Mouse (Mus musculus): ENCODE measurements around the gene 4933425L06Rik.

DNA sequence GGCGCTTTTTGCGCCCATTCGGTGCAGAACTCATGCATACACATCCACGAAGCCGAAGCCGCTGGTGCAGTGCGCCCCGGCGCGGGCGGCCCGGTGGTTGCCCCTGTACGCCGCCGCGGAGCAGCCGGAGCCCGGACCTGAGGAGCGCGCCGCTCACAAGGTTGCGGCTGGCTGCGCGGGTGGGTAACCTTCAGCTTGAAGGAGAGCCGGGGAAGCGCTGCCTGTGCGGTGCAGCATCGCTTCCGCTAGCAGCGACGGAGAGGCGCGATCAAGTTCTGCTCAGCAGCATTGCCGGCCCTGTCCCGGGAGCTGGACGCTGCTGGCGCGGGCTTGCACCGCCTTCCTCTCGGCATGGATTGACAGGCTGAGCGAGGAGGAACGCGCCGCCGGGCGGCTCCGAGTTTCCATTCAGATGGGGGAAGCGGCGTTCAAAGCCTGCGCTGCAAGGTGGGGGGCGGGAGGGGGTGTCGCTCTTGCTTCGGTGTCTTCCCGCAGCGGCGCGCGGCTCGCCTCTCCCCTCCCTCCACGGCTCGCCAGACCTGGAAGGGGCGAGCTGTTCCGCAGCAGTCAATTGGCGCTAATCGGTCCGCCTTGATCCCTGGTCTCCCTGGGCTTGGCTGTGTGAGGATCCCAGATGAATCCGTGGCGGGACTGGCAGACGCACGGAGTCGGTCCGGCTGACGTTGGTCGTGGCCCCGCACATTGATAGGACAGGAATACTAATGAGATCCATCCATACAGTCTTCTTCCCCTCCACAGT, 27.6 kb upstream of the 4933425L06Rik start, which contains the start of gene Rgs7bp:
- TF ChIP-seq MAX (IDR thresholded peaks at IDR 0.05; ENCODE audit: low read length) = no peak
- no peak for TF ChIP-seq POLR2A (IDR thresholded peaks at IDR 0.05; ENCODE audit: control insufficient read depth in 1 of 2, insufficient read depth in 1 of 2, low read depth in 1 of 2, low read length in 2 of 2, poor library complexity in 1 of 2)
- no peak for TF ChIP-seq EP300 (IDR thresholded peaks at IDR 0.05; ENCODE audit: low read depth in 1 of 2, low read length in 2 of 2)
- no peak for TF ChIP-seq POLR2AphosphoS5 (IDR thresholded peaks at IDR 0.05; ENCODE audit: borderline replicate concordance, low read depth, low read length)
